Mouse (Mus musculus) erythroblast, embryonic 14.5 days (primary cell): ENCODE data around the gene Elovl5.

Experiments used
- GATA1 ChIP-seq: IDR thresholded peaks from 2 replicates; pipeline ENCODE4 v1.6.1; 2012; ENCODE audit warnings: low read length, inconsistent platforms, mixed read lengths
- TAL1 ChIP-seq: IDR thresholded peaks from 3 replicates; pipeline ENCODE4 v1.6.1; 2012; ENCODE audit warnings: low read length, inconsistent platforms, mixed read lengths

DNA sequence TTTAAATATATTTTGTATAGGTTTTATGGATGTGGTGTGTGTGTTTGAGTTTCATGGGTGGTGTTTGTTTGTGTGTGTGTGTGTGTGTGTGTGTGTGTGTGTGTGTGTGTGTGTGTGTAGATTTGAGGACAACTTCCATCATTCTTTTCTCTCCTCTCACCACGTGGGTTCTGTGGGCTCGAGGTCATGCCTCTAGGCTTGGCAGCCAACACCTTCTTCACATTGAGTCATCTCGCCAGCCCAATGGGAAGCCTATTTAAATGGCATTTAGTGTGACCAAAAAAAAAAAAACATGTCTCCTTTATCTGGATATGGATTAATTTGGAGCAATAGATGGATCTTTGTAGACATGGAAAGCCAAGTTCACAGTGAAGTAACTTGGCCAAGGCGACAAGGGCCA, 94.9 kb downstream of the Elovl5 start:
- TF ChIP-seq GATA1 (no peak), TAL1 (no peak)
